Mouse (Mus musculus): ENCODE results near the gene Trio.

Trio gene

DNA sequence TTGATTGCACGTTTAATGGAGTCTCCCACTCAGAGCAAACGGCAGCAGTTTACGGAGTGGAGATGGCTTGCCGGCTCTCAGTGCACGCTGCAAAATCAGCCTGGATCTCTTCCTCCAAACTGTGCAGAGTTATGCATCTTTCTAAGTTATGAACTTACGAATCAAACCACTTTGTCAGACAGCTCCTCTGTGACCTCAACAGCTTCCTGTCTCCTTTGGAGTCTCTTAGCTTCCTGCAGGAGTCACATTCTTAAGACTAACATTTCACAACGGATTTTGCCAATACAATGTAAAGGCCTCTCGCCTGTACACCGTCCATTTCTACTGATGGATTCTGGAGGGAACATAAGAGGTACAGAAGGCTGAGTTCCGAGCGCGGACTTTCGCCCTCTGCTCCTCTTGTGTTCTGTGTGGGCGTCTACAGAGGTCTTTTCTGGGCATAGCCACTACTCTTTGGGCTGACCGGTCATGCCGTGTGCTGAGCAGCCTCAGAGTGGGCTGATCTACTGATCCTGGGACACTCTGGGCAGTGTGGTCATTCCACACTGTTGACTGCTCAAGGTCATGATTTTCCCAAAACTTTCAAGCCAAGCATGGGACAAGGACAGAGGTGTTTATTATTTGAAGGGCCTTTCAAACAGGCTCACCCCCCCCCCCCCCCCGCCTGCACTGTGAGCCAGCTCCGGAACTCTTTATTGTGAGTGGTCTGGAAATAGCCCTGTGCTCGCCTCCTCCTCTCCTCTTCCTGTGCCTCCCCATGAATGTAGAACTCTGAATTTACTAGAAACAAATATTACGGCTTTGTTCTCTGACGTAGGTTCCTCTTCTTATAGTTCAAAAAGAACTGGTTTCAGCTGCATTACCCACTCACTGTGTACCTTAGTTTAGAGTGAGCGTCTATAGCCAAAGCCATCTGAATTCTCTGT lies 229.4 kb downstream of the Trio start:
- no peak for DNase-seq (ENCODE audit: low spot score)

DNA sequence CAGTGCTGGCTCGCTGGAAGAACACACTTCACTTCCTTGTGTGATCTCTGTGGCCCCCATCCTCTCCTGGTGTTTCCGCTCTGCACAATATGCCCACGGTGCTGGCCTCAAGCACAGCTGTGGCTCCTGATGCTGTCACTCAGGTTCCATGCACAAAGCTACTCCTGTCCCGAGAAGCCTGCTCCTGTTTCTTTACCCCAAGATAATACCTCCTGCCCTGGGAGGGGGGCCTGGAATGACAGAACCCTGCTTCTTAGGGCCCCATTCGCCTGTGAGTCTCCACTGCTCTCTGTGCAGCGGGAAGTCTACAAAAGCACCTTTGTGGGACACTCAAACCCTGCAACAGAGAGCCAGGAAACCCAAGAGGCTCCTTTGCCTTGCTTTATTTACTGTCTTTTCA lies 232.4 kb downstream of the Trio start:
- DNase-seq (ENCODE audit: low spot score) = no peak

DNA sequence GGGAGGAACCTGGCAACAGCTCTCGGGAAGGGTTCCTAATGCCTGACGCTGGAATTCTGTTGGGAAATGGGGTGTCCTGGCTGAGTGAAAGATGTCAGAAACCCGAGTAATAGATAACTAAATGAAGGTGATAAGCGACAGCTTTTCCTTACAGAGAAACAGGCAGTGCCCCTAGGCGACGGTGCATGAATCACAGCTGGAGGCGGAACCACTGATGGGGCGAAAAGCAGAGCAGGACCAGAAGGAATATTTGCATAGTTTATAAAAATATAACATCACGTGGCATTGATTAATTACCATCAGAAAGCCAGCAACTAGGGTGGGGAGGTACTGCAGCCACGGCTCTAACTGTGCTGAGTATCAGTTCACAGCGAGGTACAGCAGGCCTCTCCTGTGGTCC lies 233.2 kb downstream of the Trio start:
- no peak for DNase-seq (ENCODE audit: low spot score)

DNA sequence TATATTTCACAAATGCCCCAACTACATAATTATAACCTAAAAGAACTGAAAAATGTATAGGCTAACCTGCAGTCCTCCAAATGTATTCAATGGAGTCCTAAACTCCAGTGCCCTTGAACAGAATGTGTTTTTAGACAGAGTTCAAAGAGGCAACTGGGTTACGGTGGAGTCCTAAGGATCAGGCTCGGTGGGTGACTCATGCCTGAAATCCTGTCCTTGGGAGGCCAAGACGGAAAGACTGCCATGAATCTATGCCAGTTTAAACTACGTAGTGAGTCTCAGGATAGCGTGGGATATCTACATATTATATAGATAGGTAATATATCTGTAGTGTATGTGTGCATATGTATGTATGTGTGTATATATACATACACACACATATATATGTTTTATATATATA lies 234.5 kb downstream of the Trio start:
- no peak for DNase-seq (ENCODE audit: low spot score)

DNA sequence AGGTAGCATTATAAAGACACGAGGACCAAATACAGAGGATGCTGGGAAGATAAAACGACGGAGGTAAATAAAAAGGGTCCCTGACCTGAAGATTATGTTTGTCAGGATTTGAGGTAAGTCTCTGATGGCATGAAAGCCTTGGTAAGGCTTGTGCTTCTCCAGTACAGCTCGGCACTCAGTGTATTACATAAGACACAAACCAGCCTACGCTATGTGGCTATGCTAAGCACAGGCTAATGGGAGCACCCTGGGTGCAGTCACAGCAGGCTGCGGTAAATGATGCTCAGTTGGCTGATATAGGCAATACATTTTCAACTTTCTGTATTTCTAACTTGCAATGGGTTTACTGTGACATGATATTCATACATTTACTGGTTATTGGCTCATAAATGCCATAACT lies 234.9 kb downstream of the Trio start:
- DNase-seq (ENCODE audit: low spot score) = no peak

DNA sequence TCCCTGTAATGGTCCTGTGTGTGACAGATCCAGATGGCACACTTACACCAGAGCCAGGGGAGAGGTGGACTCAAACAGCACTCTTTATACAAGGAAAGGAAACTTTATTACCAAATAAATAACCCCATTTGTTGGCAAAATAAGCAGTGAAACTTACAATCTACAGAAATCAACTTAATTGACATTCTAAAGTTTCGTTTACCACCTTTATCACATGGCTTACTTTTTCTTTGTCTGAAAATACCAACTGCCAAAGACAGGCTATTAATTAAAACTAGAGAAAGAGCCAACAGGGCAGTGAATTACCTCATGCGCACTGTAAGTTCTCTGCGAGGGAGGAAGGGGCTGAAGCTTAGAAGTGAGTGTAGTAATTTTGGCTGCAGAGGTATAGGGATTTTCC lies 236.3 kb downstream of the Trio start:
- no peak for DNase-seq (ENCODE audit: low spot score)

DNA sequence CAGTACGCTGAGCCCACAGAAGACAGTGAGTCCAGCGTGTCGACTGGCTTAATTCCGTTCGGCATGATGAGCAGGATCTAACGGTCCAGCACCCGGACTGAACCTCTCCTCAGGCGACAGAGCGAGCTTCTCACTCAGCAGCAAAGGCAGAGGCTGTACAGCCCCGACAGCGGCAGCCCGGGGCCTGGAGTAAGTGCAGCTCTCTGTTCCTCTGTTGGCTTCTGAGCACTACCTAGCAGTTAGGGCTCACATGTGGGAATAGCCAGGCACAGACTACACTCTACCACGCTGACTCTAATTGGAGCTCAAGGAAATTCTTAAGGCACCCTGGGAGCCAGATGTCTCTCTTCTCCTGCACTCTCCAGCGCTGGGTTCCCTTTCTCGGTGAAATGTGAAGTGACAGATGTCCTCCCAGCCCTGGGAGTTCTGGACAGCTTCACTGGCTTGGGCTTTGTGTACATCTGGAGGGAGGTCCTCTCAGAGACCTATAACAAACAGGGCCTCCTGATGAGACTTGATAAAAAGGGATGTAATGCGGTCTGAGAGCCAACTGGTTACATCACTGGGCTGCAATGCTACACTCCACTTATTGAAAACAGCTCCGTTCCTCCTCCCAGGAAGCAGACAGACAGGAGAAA lies 237.4 kb downstream of the Trio start:
- no peak for DNase-seq (ENCODE audit: low spot score)

DNA sequence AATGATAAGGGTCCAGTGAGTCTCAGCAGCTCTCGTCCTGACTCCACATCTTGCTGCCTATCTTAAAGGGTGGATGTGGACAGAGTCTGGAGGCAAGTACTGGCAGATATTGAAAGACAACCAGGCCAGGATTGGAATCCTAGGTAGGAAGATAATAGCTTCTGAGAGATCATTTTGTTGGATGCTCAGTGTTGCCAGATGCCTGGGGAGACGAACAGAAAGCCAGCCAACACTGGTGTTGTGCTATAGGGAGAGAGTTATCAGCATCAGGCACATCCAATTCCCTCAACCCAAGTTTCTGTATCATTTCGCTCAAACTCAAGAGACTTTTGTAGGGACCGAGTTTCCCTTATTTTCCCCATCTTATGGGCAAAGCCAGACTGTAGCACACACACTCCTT lies 238.5 kb downstream of the Trio start:
- DNase-seq (ENCODE audit: low spot score) = no peak

DNA sequence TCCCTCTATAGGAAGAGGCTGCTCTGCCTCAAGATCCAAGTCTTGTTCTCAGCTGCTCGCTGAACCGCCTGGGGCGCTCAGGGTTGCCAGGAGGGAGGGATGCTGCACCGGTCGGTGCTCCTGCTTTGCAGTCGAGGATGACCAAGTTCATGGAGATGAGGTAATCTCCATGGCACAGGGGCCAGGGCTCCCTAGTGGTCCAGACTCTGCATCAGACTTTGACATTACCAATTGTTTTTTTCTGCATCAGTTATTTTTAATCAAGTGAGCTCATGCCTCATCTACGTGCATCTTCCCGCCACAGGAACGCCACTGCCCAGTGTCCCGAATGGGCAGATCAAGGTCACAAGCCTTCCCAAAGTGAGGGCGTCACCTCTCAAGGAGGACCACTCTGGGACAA lies 239.2 kb downstream of the Trio start:
- no peak for DNase-seq (ENCODE audit: low spot score)

DNA sequence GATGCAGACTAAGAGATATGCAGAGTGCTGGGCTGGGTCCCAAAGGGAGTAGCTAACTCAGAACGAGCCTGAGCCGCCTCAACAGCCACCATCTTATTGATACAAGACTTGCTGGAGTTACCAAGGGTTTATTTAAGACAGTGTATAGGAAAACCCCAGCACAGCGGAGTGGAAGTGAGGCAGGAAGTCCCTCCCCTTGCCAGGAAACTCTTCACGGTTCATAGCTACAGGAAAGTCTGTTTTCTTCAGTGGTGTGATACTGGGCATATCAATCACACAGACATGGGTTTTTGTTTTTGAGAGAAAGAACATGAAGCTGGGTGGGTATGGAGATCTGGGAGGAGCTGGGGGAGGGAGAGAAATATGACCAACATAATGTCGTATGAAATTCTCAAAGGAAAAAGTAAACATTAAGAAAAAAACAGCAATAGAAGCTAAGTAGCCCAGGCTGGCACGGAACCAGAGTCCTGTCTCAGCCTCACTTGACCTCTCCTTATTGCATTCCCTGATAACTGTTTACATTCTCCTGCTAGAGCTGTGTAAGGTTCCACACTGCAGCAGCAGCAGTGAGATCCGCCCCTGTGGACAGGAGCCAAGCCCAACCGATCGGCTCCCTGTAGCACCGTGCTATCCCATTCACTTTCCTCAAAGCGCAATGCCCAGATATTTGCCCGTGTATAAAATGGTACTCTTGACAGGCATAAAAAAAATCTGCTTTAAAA lies 240.2 kb downstream of the Trio start:
- DNase-seq (ENCODE audit: low spot score) = peak; percentile 77

DNA sequence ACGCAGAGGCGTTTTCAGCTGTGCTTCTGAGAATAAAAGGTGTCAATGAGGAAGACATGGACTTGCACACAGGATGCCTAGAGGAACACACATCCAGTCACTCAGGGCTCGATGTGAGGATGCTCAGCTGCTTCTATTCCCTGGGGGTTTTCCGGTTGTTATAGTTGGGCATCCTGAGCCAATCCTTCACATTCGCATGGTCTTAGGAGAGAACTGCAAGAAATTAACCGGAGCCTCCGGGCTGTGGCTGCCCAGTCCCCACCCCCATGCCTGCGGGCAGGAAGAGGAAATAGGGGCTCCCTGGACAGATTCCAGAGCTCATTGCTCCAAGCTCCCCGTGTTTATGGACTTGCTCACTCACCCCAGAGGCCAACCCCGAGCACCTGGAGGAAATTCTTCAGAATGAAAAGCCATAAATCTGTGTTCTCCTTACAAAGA lies 241.5 kb downstream of the Trio start:
- no peak for DNase-seq (ENCODE audit: low spot score)

DNA sequence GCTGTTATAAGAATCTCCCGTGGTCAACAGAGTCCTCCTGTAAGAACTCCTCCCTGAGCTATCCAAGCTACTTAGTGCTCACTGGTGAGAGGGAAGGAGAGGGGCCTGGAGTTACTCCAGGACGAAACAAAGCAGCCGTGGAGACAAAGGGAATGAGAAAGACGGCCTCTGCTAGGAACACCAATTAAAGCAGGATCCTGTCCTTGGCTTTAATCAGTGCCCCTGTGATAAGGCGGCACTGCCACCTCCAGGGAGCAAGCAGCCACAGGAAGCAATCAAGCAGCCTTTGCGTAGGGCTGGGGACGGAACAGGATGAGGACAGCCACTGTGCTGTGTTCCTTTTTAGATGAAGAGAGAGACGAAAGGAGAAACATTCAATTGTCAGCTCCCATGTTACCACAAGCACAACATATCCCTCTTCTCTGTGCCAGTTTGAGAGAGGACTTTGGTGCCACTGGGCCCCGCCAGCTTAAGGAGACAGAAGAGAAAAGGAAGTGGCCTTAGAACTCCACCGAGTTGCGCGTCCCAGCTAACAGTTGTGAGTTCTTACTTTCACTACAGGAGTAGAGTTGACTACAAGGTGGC lies 242.0 kb downstream of the Trio start:
- DNase-seq (ENCODE audit: low spot score) = peak; percentile 62

DNA sequence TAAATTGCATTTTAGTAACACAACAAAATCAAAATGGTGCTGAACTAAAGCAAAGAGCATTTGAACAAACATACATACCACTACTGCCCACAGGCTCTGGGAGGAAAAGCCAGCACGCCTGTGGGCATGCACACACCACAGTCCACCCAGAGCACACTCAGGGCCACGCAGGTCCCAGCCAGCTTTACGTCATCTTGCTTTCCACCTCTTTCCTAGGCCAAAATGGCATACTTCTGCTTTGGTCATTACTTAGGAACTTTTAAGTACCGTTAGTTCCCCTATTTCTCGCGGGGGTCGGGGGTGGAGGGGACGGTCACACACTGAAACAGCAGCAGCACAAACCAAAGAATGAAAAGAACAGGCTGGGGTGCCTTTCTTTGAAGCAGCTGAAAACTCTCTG lies 242.6 kb downstream of the Trio start:
- DNase-seq (ENCODE audit: low spot score) = no peak

DNA sequence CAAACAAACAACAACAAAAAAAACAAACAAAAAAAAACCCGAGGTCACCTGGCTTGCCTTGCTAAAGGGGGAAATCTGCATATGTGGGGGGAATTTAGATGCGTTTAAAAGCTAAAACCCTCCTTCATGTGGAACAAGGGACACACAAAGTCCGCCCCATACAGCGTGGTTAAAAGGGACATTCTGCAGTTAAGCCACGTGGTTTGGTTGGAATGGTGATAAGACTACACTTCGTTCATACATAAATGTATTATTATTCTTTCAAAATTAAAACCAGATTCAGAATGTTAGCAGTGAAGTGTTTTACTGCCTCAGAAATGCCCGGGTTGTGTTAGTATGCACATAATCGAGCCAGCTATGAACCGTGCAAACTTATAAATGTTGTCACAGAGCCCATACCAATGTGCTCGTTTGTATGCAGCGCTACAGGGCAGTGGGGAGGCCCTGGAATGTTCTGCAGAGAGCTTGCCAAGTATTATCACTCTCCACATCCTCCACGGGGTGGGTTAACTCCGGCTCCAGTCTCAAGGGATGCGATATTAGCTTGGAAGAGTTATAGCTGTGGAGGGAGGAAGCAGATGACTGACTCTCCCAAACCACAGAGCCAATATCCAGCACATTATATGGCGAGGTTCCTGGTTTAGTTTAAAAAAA lies 243.1 kb downstream of the Trio start:
- DNase-seq (ENCODE audit: low spot score) = peak; percentile 48

DNA sequence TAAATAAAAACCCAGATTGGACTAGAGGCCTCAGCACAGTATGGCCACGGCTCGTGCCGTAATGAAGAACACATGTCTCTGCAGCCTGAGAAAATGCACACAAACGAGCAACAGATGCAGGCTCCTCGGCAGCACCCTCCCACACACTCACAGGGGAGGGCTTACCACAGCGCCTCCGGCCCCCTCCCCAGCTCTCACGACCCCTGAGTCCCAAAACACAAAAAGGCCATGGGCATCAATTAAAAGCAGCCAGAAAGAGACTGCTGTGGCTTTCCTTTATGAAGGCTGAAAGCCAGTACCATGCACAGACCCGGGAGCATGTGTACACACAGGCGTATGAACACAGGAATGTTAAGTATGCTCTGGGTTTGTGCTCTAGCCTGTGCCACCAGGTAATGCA lies 245.8 kb downstream of the Trio start:
- DNase-seq (ENCODE audit: low spot score) = no peak

DNA sequence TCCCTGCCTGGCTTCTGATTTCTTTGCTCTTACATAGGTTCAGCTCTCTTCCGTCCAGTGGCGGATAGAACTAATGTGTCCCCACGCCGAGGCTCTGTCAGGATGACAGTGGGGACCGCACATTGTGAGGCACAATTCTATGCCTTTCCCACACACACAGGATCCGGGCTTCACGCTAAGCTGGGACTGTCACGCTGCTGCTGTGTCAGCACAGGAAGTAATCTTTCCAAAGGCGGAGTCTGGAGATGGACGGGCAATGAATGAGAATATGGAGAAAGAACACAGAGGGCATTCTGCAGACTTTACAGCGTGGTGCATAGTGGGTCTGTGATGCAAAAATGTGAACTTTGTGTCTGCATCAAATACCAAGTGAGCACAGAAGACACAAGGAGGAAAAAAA lies 246.2 kb downstream of the Trio start:
- DNase-seq (ENCODE audit: low spot score) = no peak

DNA sequence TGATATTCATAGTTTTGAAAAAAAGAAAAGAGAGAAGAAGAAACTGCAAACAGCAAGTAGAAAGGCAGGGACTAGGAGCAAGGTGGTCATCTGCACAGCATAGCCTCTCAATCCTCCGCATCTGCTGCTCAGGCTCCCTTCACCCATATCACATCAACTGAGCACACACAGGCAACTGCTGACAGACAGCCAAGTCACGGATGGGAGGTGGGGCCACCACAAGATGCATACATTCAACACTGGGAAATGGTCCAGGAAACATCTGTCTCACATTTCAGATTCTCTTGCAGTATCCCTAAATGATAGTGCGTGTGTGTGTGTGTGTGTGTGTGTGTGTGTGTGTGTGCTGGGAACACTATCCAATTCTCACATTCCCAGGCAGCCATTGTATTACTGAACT lies 247.4 kb downstream of the Trio start:
- no peak for DNase-seq (ENCODE audit: low spot score)

DNA sequence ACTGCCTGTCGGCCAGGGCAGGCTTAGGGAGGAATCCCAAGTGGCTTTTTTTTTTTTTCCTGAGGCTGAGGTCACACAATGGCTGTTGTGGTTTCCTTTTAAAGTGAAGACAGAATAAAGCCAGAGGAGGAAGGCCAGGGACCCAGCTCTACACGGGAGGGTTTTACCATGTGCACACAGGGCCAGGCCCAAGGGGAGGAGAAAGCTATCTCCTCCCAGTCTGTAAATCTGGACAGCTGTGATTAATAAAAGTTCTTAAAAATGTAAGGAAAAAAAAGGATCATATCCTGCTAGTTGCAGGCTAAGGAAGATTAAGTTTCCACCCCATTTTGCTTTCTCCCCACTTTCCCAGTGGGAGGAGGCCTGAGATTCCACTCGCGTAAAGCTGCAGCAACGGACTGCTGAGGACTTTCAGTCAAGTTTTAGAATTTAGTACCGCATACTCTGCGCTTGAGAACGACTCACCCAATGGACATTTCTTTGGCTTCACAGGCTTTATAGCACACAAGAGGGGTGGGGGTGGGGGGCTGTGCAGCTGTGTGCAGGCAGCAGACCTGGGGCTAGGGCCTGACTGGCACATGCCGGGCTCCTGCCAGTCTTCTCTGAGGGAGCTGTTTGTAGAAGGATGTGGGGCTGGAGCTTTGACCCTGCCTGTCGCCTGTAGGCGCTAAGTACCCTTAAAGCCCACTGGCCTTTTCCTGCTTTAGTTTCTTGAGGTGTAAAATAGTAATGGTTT lies 248.0 kb downstream of the Trio start:
- DNase-seq (ENCODE audit: low spot score) = no peak

DNA sequence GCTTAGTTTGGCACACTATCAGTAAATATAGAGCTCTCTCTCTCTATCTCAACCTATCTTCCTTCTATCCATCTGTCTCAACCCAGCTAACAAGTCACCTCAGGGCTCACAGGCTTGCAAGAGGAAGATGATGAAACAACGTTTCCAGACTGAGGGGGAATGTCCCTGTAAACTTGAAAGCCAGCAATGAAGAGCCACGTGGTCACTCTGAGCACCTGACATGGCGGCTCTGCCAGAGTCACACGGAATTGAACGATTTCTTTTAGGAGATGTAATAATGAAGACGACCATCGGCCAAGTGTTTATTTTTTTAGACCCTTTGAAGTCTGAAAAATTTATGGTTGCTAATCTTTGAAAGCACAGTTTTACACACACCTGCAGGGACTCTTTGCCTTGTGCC lies 251.2 kb downstream of the Trio start:
- DNase-seq (ENCODE audit: low spot score) = no peak

DNA sequence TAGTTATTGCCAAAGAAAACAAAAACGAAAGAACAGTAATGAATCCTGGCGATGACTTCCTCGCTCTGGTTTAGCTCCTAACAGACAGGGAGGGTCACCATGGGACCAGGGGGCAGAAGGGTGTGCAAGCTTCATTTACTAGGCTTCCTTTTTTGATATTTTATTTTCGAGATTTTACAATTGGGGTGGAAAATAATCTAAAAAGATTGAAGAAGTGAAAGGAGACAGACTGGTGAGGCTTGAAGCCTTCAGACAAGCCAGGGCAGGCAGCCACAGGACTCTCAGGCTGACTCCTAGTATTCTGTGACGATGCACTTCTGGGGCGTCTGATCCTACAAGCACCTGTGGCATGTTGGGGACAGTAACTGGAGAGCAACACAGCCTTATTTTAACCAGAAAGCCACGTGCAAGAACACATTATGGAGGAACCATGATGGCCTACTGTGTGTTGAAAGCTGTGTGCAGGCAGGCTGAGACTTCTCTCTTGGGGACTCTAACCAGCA lies 253.5 kb downstream of the Trio start:
- DNase-seq (ENCODE audit: low spot score) = no peak

DNA sequence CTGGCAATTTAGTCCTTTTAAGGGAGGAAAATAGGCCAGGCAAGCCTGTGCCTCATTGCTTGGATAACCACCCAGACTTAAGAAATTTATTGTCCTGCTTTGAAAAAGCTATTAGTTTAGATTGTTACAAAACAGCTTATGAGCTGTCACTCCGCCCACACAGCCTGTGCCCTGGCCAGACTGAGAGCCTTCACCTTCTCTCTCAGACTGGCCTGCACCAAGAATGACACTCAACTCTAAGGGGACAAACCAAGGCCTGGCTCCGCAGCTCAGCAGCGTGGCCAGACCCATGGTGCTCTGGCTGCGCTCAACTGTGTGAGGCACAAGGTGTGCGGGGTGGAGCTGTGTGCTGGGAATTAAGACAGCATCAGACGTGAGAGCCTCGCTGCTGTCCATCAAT lies 254.1 kb downstream of the Trio start:
- no peak for DNase-seq (ENCODE audit: low spot score)
